Mouse (Mus musculus) cerebellum, postnatal 36 days (tissue): Measurements from ENCODE around the gene Atxn2.
"Not testable (repeated sequence)": the region's sequence is repeated elsewhere in the genome, so short reads cannot be mapped to it uniquely, and the experiment has no call there.

Experiments
- DNase-seq, 2 experiments: peaks; one replicate each; pipeline ENCODE4 v3.0.0; 2021 to 2022; ENCODE audit warnings: mixed read lengths in 2 of 2

The Atxn2 gene

DNA sequence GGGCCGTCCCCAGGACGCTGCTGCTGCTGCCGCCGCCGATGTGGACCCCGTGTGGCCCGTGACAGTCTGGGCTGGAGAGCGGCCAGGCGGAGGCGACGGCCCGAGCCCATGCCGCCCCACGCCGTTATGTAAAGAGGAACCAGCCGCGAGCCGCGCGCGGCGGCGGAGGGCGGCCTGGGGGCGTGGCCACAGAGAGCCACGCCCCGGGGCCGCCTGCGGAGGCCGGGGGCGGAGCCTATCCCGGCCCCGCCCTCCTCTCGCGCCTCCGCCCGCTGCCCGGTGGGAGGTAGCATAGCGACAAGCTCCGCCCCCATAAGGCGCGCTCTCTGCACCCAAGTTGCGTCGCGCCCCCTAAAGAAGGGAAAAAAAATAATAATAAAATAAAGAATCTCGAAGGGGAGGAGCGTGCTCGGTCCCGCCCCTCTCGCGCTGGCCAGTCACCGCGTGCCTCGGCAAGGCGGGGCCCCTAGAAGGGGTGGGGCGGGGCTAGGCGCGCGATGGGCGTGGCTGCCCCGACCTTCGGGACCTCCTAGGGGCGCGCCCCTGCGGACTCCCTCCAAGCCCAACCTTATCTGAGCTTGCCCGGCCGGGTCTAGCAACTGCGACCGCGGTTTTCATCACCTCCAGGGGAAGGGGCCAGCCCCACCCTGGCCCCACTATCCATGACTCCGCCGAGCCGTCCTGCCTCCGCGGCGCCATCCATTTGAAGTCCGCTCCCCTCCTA, 125.7 kb downstream of the Atxn2 start:
- DNase-seq = peak; percentile 81 to 85

GRCm38 (mm10) chr5:121837441-121838340, 126.6 kb downstream of the Atxn2 start, which contains the start of gene Sh2b3:
Gene Sh2b3 (minus strand): TSS chr5:121837646.
- DNase-seq = no peak

GRCm38 (mm10) chr5:121838341-121839127, 127.4 kb downstream of the Atxn2 start:
- DNase-seq = peak; percentile 52 to 66

GRCm38 (mm10) chr5:121839128-121839473, 128.0 kb downstream of the Atxn2 start:
- no peak for DNase-seq

GRCm38 (mm10) chr5:121841516-121841915, 130.4 kb downstream of the Atxn2 start:
- DNase-seq = no peak

GRCm38 (mm10) chr5:121841973-121842372, 130.8 kb downstream of the Atxn2 start:
- DNase-seq = peak in 1 of 2 experiments; percentile 14

DNA sequence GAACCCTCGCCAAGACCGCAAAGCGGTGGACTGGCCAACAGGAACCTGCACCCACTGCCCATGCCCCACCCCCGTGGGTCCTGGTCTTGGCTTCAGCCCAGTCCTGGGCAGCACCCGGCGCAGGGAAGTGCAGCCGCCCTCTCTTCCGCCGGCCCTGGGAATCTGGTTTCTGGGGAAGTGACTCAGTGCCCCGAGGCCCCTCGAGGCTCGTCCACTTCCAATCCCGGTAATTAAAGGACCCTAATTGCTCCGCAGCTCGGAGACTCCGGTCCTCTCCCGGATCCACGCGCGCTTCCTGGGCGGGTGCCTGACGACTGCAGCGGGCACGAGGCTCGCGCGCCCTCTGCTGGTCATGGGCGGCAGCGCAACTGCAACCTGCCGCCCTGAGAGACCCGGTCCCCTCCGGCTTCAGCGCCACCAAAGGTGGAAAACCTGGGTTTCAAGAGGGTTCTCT, 131.6 kb downstream of the Atxn2 start:
- DNase-seq = peak; percentile 88 to 89

GRCm38 (mm10) chr5:121843138-121843905, 132.2 kb downstream of the Atxn2 start:
- no peak for DNase-seq

GRCm38 (mm10) chr5:121845361-121845760, 134.2 kb downstream of the Atxn2 start:
- DNase-seq = no peak

DNA sequence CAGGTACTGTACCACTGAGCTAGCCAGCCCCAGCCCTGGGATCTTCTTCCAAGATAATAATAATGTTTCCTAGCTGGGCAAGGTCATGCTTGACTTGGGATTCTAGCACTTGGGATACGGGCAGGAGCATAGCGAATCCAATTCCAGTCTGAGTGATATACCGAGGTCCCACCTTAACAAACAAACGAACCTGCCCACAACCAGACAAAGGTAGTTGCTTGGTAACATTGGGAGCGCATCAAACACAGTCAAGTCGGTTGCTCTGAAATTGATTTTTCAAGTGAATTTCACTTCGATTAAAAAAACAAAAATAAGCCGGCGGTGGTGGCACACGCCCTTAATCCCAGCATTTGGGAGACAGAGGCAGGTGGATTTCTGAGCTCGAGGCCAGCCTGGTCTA, 135.2 kb downstream of the Atxn2 start:
- no peak for DNase-seq

DNA sequence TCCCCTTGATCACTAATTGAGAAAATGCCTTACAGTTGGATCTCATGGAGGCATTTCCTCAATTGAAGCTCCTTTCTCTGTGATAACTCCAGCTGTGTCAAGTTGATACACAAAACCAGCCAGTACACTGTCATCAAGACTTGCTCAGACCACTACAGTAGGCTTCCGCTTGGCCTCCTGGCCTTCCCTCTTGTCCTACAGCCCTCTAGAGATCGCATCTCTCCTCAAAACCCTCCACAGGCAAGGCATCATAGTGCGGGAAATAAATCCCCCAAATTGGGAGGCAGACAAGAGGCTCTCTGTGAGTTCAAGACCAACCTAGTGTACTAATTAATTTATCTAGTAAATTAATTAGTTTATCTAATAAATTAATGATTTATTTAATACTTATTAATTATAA, 136.1 kb downstream of the Atxn2 start:
- DNase-seq = not testable (repeated sequence)

DNA sequence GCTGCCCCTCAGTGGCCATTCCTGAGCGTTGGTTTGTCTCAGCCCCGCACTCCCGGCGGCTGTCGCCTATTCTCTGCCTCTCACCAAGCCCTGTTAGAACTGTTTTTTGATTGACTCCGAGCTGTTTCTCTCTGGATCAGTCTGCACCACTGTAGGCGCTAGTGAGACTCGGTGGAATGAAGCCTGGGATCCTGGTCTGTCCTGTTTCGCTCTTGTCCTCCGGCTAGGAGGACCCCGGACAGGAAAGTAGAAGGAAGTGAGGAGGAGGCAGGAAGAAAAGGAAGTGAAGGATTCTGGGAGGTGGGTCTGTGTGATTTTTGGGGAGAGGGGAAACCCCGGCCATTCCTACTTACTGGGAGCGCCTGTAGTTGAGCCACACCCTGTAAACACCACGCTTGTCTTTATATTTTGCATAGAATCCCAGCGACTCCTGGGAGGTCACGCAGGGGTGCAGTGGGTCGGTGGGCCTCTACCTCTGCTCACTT, 136.9 kb downstream of the Atxn2 start:
- peak in 1 of 2 experiments; percentile 63 for DNase-seq

DNA sequence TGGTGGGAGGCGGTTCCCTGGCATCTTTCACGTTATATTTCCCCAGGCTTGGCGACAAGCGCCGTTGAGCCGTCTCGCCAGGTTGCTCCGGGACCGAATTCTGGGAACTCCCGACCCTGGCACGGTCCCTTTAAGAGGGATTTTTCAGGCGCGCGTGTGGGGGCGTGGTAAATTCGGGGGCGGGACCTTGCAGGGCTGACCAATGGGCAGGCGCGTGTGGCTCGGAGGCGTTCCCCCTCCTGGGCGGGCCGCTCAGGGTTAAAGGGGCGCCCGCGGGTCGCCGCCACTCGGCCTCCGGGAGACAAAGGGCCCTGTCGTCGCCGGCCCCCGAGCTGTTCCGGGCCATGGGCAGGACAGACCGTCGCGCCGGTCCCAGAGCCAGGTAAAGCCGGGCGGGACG, 137.6 kb downstream of the Atxn2 start, which contains the start of gene Pheta1:
Pheta1 (plus strand) TSS at position 242 of the 400 bp plus-strand sequence.
- DNase-seq = peak; percentile 91 to 93

DNA sequence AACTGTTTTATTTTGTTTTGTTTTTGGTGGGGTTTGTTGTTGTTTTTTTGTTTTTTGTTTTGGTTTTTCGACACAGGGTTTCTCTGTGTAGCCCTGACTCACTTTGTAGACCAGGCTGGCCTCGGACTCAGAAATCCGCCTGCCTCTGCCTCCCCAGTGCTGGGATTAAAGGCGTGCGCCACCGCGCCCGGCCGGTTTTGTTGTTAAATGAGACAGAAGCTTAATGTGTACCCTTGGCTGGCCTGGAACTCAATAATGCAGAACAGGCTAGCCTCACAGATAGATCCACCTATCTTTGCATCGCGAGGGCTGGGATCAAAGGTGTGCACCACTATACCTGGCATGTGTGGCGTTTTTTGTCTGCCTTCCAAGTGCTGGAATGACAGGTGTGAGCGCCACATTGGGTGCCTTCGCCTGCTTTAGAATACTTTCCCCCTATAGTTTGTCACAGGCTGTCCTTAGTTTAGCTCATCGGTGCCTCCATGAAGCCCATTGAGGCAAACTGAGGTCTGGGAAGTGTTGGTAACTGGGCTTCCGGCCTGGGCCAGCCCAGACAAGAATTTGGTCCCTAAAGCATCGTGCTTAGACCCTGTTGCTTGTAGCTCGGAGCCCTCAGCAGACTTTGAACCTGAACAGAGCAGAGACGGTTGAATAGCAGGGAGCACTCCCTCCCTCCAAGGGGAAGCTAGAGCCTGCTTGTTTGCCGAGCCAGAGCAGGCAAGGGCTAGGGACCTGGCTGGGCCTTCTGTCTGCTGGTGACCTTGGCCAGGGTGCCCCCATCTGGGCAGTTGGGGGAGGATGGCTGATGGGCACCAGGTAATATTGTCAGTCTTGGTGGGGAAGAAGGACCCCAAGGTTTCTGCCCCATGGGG, 138.6 kb downstream of the Atxn2 start:
- DNase-seq = peak in 1 of 2 experiments; percentile 32

DNA sequence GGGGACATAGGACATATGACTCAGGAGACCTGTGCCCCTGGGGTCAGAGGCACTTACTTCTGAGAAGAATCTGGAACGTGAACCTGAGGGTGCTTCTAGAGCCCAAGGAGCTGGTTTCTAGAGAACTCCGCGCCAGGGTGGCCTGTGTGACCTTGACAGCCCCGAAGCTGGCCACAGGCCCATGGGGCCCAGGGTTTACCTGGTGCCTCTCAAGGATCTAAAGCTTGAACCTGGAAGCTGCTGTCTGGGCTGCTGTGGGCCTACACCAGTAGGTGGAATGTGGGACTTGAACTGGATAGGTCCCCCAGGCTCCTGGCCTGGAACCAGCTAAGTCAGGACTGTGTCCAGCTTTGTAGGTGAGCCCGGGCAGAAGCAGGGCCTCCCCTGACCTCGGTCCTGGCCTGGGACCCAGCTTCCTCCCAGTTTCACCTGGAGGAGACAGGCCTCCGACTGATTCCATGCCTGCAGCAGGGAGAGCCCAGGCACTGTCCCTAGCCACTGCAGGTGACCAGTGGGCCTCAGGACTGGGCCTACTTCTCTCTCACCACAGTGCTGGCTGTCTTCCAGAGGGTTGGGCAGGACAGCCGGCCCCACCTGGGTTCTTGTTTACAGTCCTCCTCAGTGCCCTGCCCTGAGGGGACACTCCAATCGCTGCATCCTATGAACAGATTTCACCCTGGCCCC, 142.4 kb downstream of the Atxn2 start:
- DNase-seq = peak; percentile 29 to 50

GRCm38 (mm10) chr5:121854768-121855167, 143.6 kb downstream of the Atxn2 start:
- no peak for DNase-seq

GRCm38 (mm10) chr5:121856740-121857139, 145.6 kb downstream of the Atxn2 start:
- no peak for DNase-seq

- DNase-seq = no peak
Measured at GRCm38 (mm10) chr5:121858427-121858826, 147.3 kb downstream of the Atxn2 start.

- no peak for DNase-seq
Measured at GRCm38 (mm10) chr5:121861964-121862363, 150.8 kb downstream of the Atxn2 start.

DNA sequence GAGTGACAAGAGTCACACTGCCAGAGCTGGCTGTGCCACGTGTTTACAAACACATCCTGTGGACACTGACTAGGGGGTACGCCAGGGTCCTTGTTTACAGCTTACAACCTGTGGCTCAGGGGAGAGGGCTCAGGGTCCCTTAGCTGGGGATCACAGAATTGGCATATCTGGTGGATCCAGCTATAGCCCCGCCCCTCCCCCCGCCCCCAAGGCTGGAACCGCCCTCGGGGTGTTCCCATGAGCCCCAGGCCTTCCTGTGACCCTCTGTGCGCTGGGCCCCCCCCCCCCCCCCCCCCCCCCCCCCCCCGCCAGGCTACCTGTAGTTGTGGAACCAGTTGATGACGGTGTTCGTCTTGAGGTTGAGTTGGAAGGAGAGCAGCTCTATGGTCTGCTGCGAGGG, 153.2 kb downstream of the Atxn2 start:
- DNase-seq = no peak
